ENCODE assay signal across 20 mouse cellular contexts in the genomic region with DNA sequence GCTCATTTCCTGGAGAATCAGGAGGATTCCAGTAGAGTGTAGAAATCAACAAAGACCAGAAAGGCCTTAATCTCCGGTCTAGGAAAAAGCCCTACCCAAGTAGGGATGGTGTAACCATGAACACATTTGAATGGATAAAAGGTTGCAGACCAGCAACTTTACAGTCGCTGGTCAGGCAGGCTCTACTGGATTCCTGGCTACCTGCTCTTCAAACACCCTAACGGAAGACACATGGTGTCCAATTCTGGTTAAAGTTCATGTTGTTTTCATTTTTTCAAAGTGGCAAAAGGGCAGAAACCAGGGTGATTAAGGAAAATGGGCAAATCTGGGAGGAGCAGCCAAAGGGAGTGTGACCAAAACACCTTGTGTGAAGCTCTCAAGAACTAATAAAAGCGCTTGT. TPM values are rescaled to one million over a fixed set of nuclear protein-coding genes. Genes with fewer than 3 reads are reported as not detected.
DNase-seq lines count a peak whose midpoint lies in the region; ATAC-seq and TF ChIP-seq lines count a peak whose summit lies in the region.
"Had no signal": no experiment of that assay in that cellular context is flagged by ENCODE, and none has a peak within 500 bp of the region (broad histone marks: within the 10 kb centered on the region; RNA-seq: fewer than 3 reads in every experiment).

No protein-coding gene starts in this region.

- H3K4me1 ChIP-seq in intestine, embryonic 15.5 days (replicated peaks): no peaks in the 10 kb centered on the region
- 0 out of 2 replicates have a peak, but pooled peaks cover 4% of the 10 kb centered on the region for H3K4me1 ChIP-seq in intestine, postnatal 0 days (replicated peaks; ENCODE audit: control insufficient read depth, insufficient read depth, low read length)
- no peaks in the 10 kb centered on the region for H3K4me1 ChIP-seq in kidney, embryonic 14.5 days (ENCODE audit: control insufficient read depth, insufficient read depth, low read length)
- no peaks in the 10 kb centered on the region for H3K4me1 ChIP-seq in intestine, embryonic 16.5 days (ENCODE audit: control insufficient read depth, insufficient read depth, low read length)
- H3K4me1 ChIP-seq: forebrain, embryonic 13.5 days had no signal

- no peak overlapping the region for H3K9ac ChIP-seq in intestine, embryonic 15.5 days
- no peak overlapping the region for H3K9ac ChIP-seq in intestine, postnatal 0 days (ENCODE audit: low read depth, low read length)
- no peak overlapping the region for H3K9ac ChIP-seq in kidney, embryonic 14.5 days (ENCODE audit: low read depth, low read length)
- no peak overlapping the region for H3K9ac ChIP-seq in intestine, embryonic 16.5 days (ENCODE audit: low read depth, low read length)
- H3K9ac ChIP-seq: forebrain, embryonic 13.5 days; forebrain, postnatal 0 days; heart, embryonic 15.5 days had no signal

- TF ChIP-seq CTCF in intestine, postnatal 0 days (IDR thresholded peaks at IDR 0.05; ENCODE audit: low read depth): no peak

- H3K4me2 ChIP-seq in intestine, embryonic 15.5 days (replicated peaks): no peak overlapping the region
- H3K4me2 ChIP-seq in intestine, postnatal 0 days (replicated peaks; ENCODE audit: low read depth): no peak overlapping the region
- H3K4me2 ChIP-seq in kidney, embryonic 14.5 days (replicated peaks; ENCODE audit: low read depth, low read length): no peak overlapping the region
- no peak overlapping the region for H3K4me2 ChIP-seq in intestine, embryonic 16.5 days (ENCODE audit: low read depth, low read length)
- H3K4me2 ChIP-seq: forebrain, embryonic 13.5 days; heart, embryonic 11.5 days; heart, embryonic 15.5 days had no signal

- no peak overlapping the region for H3K4me3 ChIP-seq in intestine, embryonic 15.5 days (replicated peaks)
- no peak overlapping the region for H3K4me3 ChIP-seq in intestine, postnatal 0 days (ENCODE audit: low read depth, low read length)
- no peak overlapping the region for H3K4me3 ChIP-seq in kidney, embryonic 14.5 days (ENCODE audit: low read length)
- no peak overlapping the region for H3K4me3 ChIP-seq in intestine, embryonic 16.5 days (ENCODE audit: low read length)
- H3K4me3 ChIP-seq: embryonic facial prominence, embryonic 10.5 days; forebrain, embryonic 13.5 days; heart, adult 2 months; heart, embryonic 15.5 days had no signal

- H3K27me3 ChIP-seq in intestine, embryonic 15.5 days (replicated peaks): no peaks in the 10 kb centered on the region
- no peaks in the 10 kb centered on the region for H3K27me3 ChIP-seq in intestine, postnatal 0 days (replicated peaks; ENCODE audit: control insufficient read depth, insufficient read depth, low read length)
- no peaks in the 10 kb centered on the region for H3K27me3 ChIP-seq in kidney, embryonic 14.5 days (ENCODE audit: control insufficient read depth, insufficient read depth, low read length)
- H3K27me3 ChIP-seq in intestine, embryonic 16.5 days (replicated peaks; ENCODE audit: control insufficient read depth, insufficient read depth, low read length): no peaks in the 10 kb centered on the region
- H3K27me3 ChIP-seq: forebrain, embryonic 13.5 days; heart, embryonic 15.5 days had no signal

- no peaks in the 10 kb centered on the region for H3K9me3 ChIP-seq in intestine, embryonic 15.5 days
- no peaks in the 10 kb centered on the region for H3K9me3 ChIP-seq in intestine, postnatal 0 days (ENCODE audit: control insufficient read depth)
- no peaks in the 10 kb centered on the region for H3K9me3 ChIP-seq in kidney, embryonic 14.5 days (ENCODE audit: control insufficient read depth, low read length)
- H3K9me3 ChIP-seq in intestine, embryonic 16.5 days (ENCODE audit: control insufficient read depth, low read length): no peaks in the 10 kb centered on the region
- H3K9me3 ChIP-seq: embryonic facial prominence, embryonic 10.5 days; forebrain, embryonic 13.5 days; G1E; heart, embryonic 15.5 days had no signal

- 69% methylated on average over 4 of the region's 4 CpGs for WGBS in intestine, embryonic 15.5 days
- WGBS in intestine, postnatal 0 days: 57% methylated on average over 4 of the region's 4 CpGs
- 81% methylated on average over 4 of the region's 4 CpGs for WGBS in kidney, embryonic 14.5 days
- WGBS in intestine, embryonic 16.5 days: 73% methylated on average over 4 of the region's 4 CpGs

- ATAC-seq in intestine, embryonic 15.5 days: peak; percentile 70
- ATAC-seq in intestine, postnatal 0 days: no peak
- no peak for ATAC-seq in kidney, embryonic 14.5 days (ENCODE audit: low FRiP score, low TSS enrichment)
- peak; percentile 67 for ATAC-seq in intestine, embryonic 16.5 days
- ATAC-seq: CD4-positive, CD25-positive, alpha-beta regulatory T cell, adult 4 months; forebrain, embryonic 13.5 days; forebrain, postnatal 0 days had no signal

- H3K27ac ChIP-seq in intestine, embryonic 15.5 days: no peak overlapping the region
- H3K27ac ChIP-seq in intestine, postnatal 0 days (ENCODE audit: low read depth, low read length): no peak overlapping the region
- no peak overlapping the region for H3K27ac ChIP-seq in kidney, embryonic 14.5 days (ENCODE audit: low read depth, low read length)
- H3K27ac ChIP-seq in intestine, embryonic 16.5 days (ENCODE audit: low read length): no peak overlapping the region
- H3K27ac ChIP-seq: embryonic facial prominence, embryonic 10.5 days; forebrain, embryonic 13.5 days; heart, adult 2 months; heart, embryonic 15.5 days had no signal

- peak; percentile 23 to 42 for DNase-seq in kidney, postnatal 36 days
- peak; percentile 28 for DNase-seq in lung, postnatal 36 days
- no peak for DNase-seq in lung, postnatal 4 days
- DNase-seq in testis, postnatal 10 days (ENCODE audit: low spot score): no peak
- DNase-seq: adrenal gland, adult 8-10 months; adrenal gland, postnatal 36 days; B cell, adult 2 months; forebrain, postnatal 0 days; gastrocnemius, postnatal 14 days had no signal

- no peaks in the 10 kb centered on the region for H3K36me3 ChIP-seq in intestine, embryonic 15.5 days
- no peaks in the 10 kb centered on the region for H3K36me3 ChIP-seq in intestine, postnatal 0 days (ENCODE audit: control insufficient read depth, insufficient read depth)
- no peaks in the 10 kb centered on the region for H3K36me3 ChIP-seq in kidney, embryonic 14.5 days (ENCODE audit: control insufficient read depth, insufficient read depth, low read length)
- no peaks in the 10 kb centered on the region for H3K36me3 ChIP-seq in intestine, embryonic 16.5 days (ENCODE audit: control insufficient read depth, insufficient read depth, low read length)
- H3K36me3 ChIP-seq: embryonic facial prominence, embryonic 10.5 days; G1E; heart, embryonic 15.5 days had no signal

RNA-seq across cellular contexts. Expression of gene Tmem56, which starts 5.9 kb away (rescaled TPM):
- 1.2 and 1.6 TPM in 2 replicates for polyA plus RNA-seq in intestine, embryonic 15.5 days (2015; fragmentation: Nextera tagmentation; extraction: Ambion mirVana)
- 6.0 and 6.8 TPM in 2 replicates for polyA plus RNA-seq in intestine, postnatal 0 days (2015; fragmentation: Nextera tagmentation; extraction: Ambion mirVana)
- polyA plus RNA-seq in kidney, embryonic 14.5 days (2014; fragmentation: Nextera tagmentation; extraction: Ambion mirVana): 1.3 and 2.6 TPM in 2 replicates
- polyA plus RNA-seq in intestine, embryonic 16.5 days (2015; fragmentation: Nextera tagmentation; extraction: Ambion mirVana): 1.3 TPM in 2 replicates
- polyA plus RNA-seq: CD4-positive, CD25-positive, alpha-beta regulatory T cell, adult 4 months had no signal

RNA-seq across cellular contexts. Expression of gene Alg14, which starts 14.6 kb away (rescaled TPM):
- polyA plus RNA-seq in intestine, embryonic 15.5 days (2015; fragmentation: Nextera tagmentation; extraction: Ambion mirVana): 41.5 and 48.4 TPM in 2 replicates
- polyA plus RNA-seq in intestine, postnatal 0 days (2015; fragmentation: Nextera tagmentation; extraction: Ambion mirVana): 25.6 and 26.1 TPM in 2 replicates
- 41.3 and 43.8 TPM in 2 replicates for polyA plus RNA-seq in kidney, embryonic 14.5 days (2014; fragmentation: Nextera tagmentation; extraction: Ambion mirVana)
- polyA plus RNA-seq in intestine, embryonic 16.5 days (2015; fragmentation: Nextera tagmentation; extraction: Ambion mirVana): 39.5 and 41.3 TPM in 2 replicates

Comparison
In these comparisons a context has a peak if more than half of its experiments do, and no peak if none do; other contexts are left out.
1. ATAC-seq: peak in intestine, embryonic 15.5 days (single experiment) and intestine, embryonic 16.5 days (single experiment); none in intestine, postnatal 0 days (single experiment) and kidney, embryonic 14.5 days (single experiment).
2. DNase-seq: peak in kidney, postnatal 36 days (2 of 2) and lung, postnatal 36 days (single experiment); none in lung, postnatal 4 days (0 of 2) and testis, postnatal 10 days (single experiment).